Mouse (Mus musculus) hindbrain, postnatal 0 days (tissue): ENCODE measurements at regions not wholly inside any gene's neighbourhood (a gene's known extent, or its start where the extent isn't known, plus 50 kb on each side); places are given as distances from the start of the nearest gene placed in this dataset.
"Not testable (repeated sequence)": the region's sequence is repeated elsewhere in the genome, so short reads cannot be mapped to it uniquely, and the experiment has no call there.

ENCODE experiments used
- ATAC-seq: fragments of 200-750 bp; cut with Nextera tagmentation; 2 replicates; pipeline ENCODE4 v1.8.0; 2017; ENCODE audit warnings: mild to moderate bottlenecking, moderate TSS enrichment, moderate library complexity
- DNase-seq: peaks from one replicate; pipeline ENCODE4 v3.0.0-alpha.2; 2015; ENCODE audit warnings: low spot score
- H3K27ac ChIP-seq: fragments of 300-500 bp; sonication (generic); 2 replicates; pipeline ENCODE4 v1.5.1; 2014; ENCODE audit warnings: mild to moderate bottlenecking
- H3K27me3 ChIP-seq: fragments of 300-500 bp; sonication (generic); 2 replicates; pipeline ENCODE4 v1.6.1; 2014; ENCODE audit warnings: low read length, mixed read lengths; ENCODE audit not compliant: insufficient read depth
- H3K36me3 ChIP-seq: fragments of 300-500 bp; sonication (generic); 2 replicates; pipeline ENCODE4 v1.6.1; 2014; ENCODE audit warnings: low read length, mixed read lengths; ENCODE audit not compliant: insufficient read depth
- H3K4me1 ChIP-seq: fragments of 300-500 bp; sonication (generic); 2 replicates; pipeline ENCODE4 v1.6.1; 2014; ENCODE audit warnings: antibody characterized with exemption, low read length, mixed read lengths; ENCODE audit not compliant: insufficient read depth
- H3K4me2 ChIP-seq: fragments of 300-500 bp; sonication (generic); 2 replicates; pipeline ENCODE4 v1.6.1; 2014; ENCODE audit warnings: low read depth, mild to moderate bottlenecking, low read length, moderate library complexity, mixed read lengths
- H3K4me3 ChIP-seq: fragments of 300-500 bp; sonication (generic); 2 replicates; pipeline ENCODE4 v1.5.1; 2014; ENCODE audit warnings: low read length
- H3K9ac ChIP-seq: fragments of 300-500 bp; sonication (generic); replicated peaks from 2 replicates; pipeline ENCODE4 v1.6.1; 2014; ENCODE audit warnings: mild to moderate bottlenecking, low read length, moderate library complexity, mixed read lengths
- H3K9me3 ChIP-seq: fragments of 300-500 bp; sonication (generic); 2 replicates; pipeline ENCODE4 v1.6.1; 2016; ENCODE audit warnings: low read length, mixed read lengths
- CTCF ChIP-seq: IDR thresholded peaks from 2 replicates; pipeline ENCODE4 v1.5.1; 2016; ENCODE audit warnings: antibody characterized with exemption, control low read depth, low read depth
- WGBS: fragments of 180-500 bp; shearing (Covaris S2); extraction: QIAGEN DNeasy Blood & Tissue Kit; methylation state at CpG from one replicate; pipeline ENCODE4 v1.1.7; 2014; 5-methylcytosine and 5-hydroxymethylcytosine counted together

- WGBS = 55% methylated on average over 4 of the region's 4 CpGs
- DNase-seq = peak; percentile 43
- H3K9me3 ChIP-seq = no peaks in the 10 kb centered on the region
- ATAC-seq = peak; percentile 27; the same call in 1 of the 2 replicates
- H3K4me2 ChIP-seq = no peak overlapping the region
- no peaks in the 10 kb centered on the region for H3K27me3 ChIP-seq
- H3K27ac ChIP-seq = no peak overlapping the region
- no peak overlapping the region for H3K4me3 ChIP-seq
- TF ChIP-seq CTCF = no peak
- peaks cover 3% of the 10 kb centered on the region for H3K4me1 ChIP-seq
- H3K36me3 ChIP-seq = no peaks in the 10 kb centered on the region
- H3K9ac ChIP-seq = no peak overlapping the region
Observed at GRCm38 (mm10) chr11:31555042-31555441, 116.6 kb downstream of the Bod1 start.

GRCm38 (mm10) chr11:31551614-31552271, 119.9 kb downstream of the Bod1 start:
- ATAC-seq = peak; percentile 10; the same call in 1 of the 2 replicates
- Histone ChIP-seq H3K27ac (no peak overlapping the region), H3K9ac (no peak overlapping the region), H3K4me1 (peaks cover 3% of the 10 kb centered on the region), H3K36me3 (no peaks in the 10 kb centered on the region), H3K9me3 (no peaks in the 10 kb centered on the region), H3K4me3 (no peak overlapping the region), H3K4me2 (no peak overlapping the region), H3K27me3 (no peaks in the 10 kb centered on the region)
- DNase-seq = no peak
- 35% methylated on average over 10 of the region's 10 CpGs for WGBS
- TF ChIP-seq CTCF = no peak

GRCm38 (mm10) chr11:31550747-31551613, 120.7 kb downstream of the Bod1 start:
- Histone ChIP-seq H3K4me3 (no peak overlapping the region), H3K9me3 (no peaks in the 10 kb centered on the region), H3K4me1 (peaks cover 3% of the 10 kb centered on the region), H3K9ac (no peak overlapping the region), H3K27ac (no peak overlapping the region), H3K4me2 (no peak overlapping the region), H3K27me3 (no peaks in the 10 kb centered on the region), H3K36me3 (no peaks in the 10 kb centered on the region)
- TF ChIP-seq CTCF = no peak
- ATAC-seq (peak; percentile 35; the same call in 1 of the 2 replicates), DNase-seq (peak; percentile 12)
- WGBS = 48% methylated on average over 6 of the region's 6 CpGs

- H3K27ac ChIP-seq, H3K4me1 ChIP-seq, H3K36me3 ChIP-seq, H3K4me3 ChIP-seq, H3K9ac ChIP-seq, H3K27me3 ChIP-seq, ATAC-seq, H3K4me2 ChIP-seq, H3K9me3 ChIP-seq, DNase-seq: not testable (repeated sequence)
- WGBS = 89% methylated on average over 10 of the region's 10 CpGs
Observed at GRCm38 (mm10) chr11:31545514-31545913, 126.2 kb downstream of the Bod1 start.

- Histone ChIP-seq H3K4me2 (no peak overlapping the region), H3K4me3 (no peak overlapping the region), H3K27me3 (no peaks in the 10 kb centered on the region), H3K9ac (no peak overlapping the region), H3K4me1 (no peaks in the 10 kb centered on the region), H3K27ac (no peak overlapping the region), H3K9me3 (no peaks in the 10 kb centered on the region), H3K36me3 (no peaks in the 10 kb centered on the region)
- no peak for TF ChIP-seq CTCF
- 83% methylated on average over 8 of the region's 8 CpGs for WGBS
- DNase-seq = no peak
- ATAC-seq = no peak
Observed at GRCm38 (mm10) chr11:31542635-31543219, 129.0 kb downstream of the Bod1 start.

- H3K4me2 ChIP-seq = no peak overlapping the region
- DNase-seq (no peak), ATAC-seq (no peak)
- no peak for TF ChIP-seq CTCF
- H3K36me3 ChIP-seq = no peaks in the 10 kb centered on the region
- no peaks in the 10 kb centered on the region for H3K4me1 ChIP-seq
- no peaks in the 10 kb centered on the region for H3K27me3 ChIP-seq
- no peak overlapping the region for H3K27ac ChIP-seq
- no peak overlapping the region for H3K9ac ChIP-seq
- 85% methylated on average over 3 of the region's 3 CpGs for WGBS
- no peaks in the 10 kb centered on the region for H3K9me3 ChIP-seq
- no peak overlapping the region for H3K4me3 ChIP-seq
Observed at GRCm38 (mm10) chr11:31541425-31541824, 130.3 kb downstream of the Bod1 start.
